Mouse (Mus musculus) G1E (cell line): ENCODE data around the gene Cyp2d26. TPM values are rescaled to one million over a fixed set of nuclear protein-coding genes. Genes with fewer than 3 reads are reported as not detected.

Experiments
- ATAC-seq: 2 replicates; pipeline ENCODE4 v1.8.0; 2016; ENCODE audit warnings: mild to moderate bottlenecking; ENCODE audit not compliant: insufficient number of reproducible peaks, poor library complexity, low FRiP score, severe bottlenecking; ENCODE audit errors: extremely low read depth
- DNase-seq: peaks from one replicate; pipeline ENCODE4 v3.0.0; 2012; ENCODE audit warnings: low spot score
- H3K27me3 ChIP-seq: 2 replicates; pipeline ENCODE4 v1.6.1; 2012; ENCODE audit warnings: mild to moderate bottlenecking, low read length, inconsistent platforms; ENCODE audit not compliant: insufficient read depth
- H3K36me3 ChIP-seq: replicated peaks from 2 replicates; pipeline ENCODE3; 2012; ENCODE audit warnings: mild to moderate bottlenecking, inconsistent platforms
- H3K4me1 ChIP-seq: 2 replicates; pipeline ENCODE4 v1.6.1; 2012; ENCODE audit warnings: low read depth, low read length, inconsistent platforms, mixed read lengths; ENCODE audit not compliant: insufficient read depth
- H3K4me3 ChIP-seq: 2 replicates; pipeline ENCODE4 v1.5.1; 2012; ENCODE audit warnings: low read depth, mild to moderate bottlenecking, inconsistent platforms, low read length, moderate library complexity, mixed read lengths
- H3K9me3 ChIP-seq: replicated peaks from 2 replicates; pipeline ENCODE4 v1.6.1; 2012; ENCODE audit warnings: inconsistent platforms
- CTCF ChIP-seq: IDR thresholded peaks from 2 replicates; pipeline ENCODE4 v1.5.1; 2012; ENCODE audit warnings: low read depth, low read length, inconsistent platforms, mixed read lengths
- GATA1 ChIP-seq: IDR thresholded peaks from 2 replicates; pipeline ENCODE4 v1.6.1; 2012; ENCODE audit warnings: borderline replicate concordance, low read length, inconsistent platforms, mixed read lengths
- GATA2 ChIP-seq: IDR thresholded peaks from 2 replicates; pipeline ENCODE4 v1.6.1; 2012; ENCODE audit warnings: low read depth, low read length, inconsistent platforms, borderline replicate concordance
- TAL1 ChIP-seq: conservative IDR thresholded peaks from 2 replicates; pipeline ENCODE4 v1.6.1; 2012; ENCODE audit warnings: low read depth, low read length, inconsistent platforms, mixed read lengths
- polyA plus RNA-seq: library from polyadenylated mRNA; stranded (reverse); fragments of >175 nt; gene quantifications from 2 replicates; pipeline ENCODE4 v1.2.3, GENCODE M21; 2012
- total RNA-seq, 2 experiments: library from RNA; stranded (forward) in 1 of 2; stranded (reverse) in 1 of 2; fragments of 200-1000 nt in 1 of 2; fragments of >200 nt in 1 of 2; fragmentation: Nextera tagmentation in 1 of 2; gene quantifications; 2 replicates each; pipeline ENCODE4 v1.2.3; 2014 to 2017

Gene Cyp2d26
- total and polyA plus RNA-seq, 3 experiments = 0.33 TPM; not detected in 2

DNA sequence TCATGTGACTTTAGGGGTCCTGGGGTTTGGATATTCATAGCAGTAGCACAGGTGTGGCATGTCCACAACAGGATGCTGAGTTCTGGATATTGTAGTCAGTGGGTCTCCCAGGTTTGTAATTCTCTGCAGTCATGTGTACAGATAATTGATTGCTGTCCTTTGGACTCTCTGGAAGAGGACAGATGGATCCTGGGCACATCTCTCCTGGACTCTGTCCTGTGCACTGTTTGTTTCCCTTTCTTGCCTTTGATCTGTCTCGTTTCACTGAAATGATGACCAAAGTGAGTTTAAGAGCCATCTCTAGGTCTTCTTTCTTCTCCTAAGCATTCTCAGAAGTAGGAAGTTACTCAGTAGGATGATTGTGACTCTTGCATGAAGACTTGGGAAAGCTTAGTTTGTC is 46.6 kb downstream of the Cyp2d26 start:
- no peak for DNase-seq
- Histone ChIP-seq H3K4me1 (no peaks in the 10 kb centered on the region), H3K9me3 (no peaks in the 10 kb centered on the region), H3K4me3 (no peak overlapping the region), H3K36me3 (no peaks in the 10 kb centered on the region), H3K27me3 (no peaks in the 10 kb centered on the region)
- no peak for ATAC-seq
- TF ChIP-seq GATA2 (no peak), CTCF (no peak), GATA1 (no peak), TAL1 (no peak)

Other genes starting within 250 kb of the Cyp2d26 start
- gene Cyp2d12, start 239.2 kb downstream of the Cyp2d26 start, total RNA-seq (2014; fragmentation: Nextera tagmentation) = not detected in 2 replicates
- 0.11 TPM in 1 of 2 replicates, not detected in the other for gene Cyp2d12, start 239.2 kb downstream of the Cyp2d26 start, total RNA-seq (2017)
- not detected in 2 replicates for gene Cyp2d12, start 239.2 kb downstream of the Cyp2d26 start, polyA plus RNA-seq
- gene Cyp2d34, start 173.3 kb downstream of the Cyp2d26 start, total RNA-seq (2014; fragmentation: Nextera tagmentation) = not detected in 2 replicates
- 0.06 and 0.11 TPM in 2 replicates for gene Cyp2d34, start 173.3 kb downstream of the Cyp2d26 start, total RNA-seq (2017)
- not detected in 2 replicates for gene Cyp2d34, start 173.3 kb downstream of the Cyp2d26 start, polyA plus RNA-seq
- gene Cyp2d40, start 30.1 kb downstream of the Cyp2d26 start, total RNA-seq (2014; fragmentation: Nextera tagmentation) = not detected in 2 replicates
- not detected in 2 replicates for gene Cyp2d40, start 30.1 kb downstream of the Cyp2d26 start, total RNA-seq (2017)
- not detected in 2 replicates for gene Cyp2d40, start 30.1 kb downstream of the Cyp2d26 start, polyA plus RNA-seq
- 126 and 146 TPM in 2 replicates for gene Tcf20, start 193.6 kb upstream of the Cyp2d26 start, total RNA-seq (2014; fragmentation: Nextera tagmentation)
- 116 and 128 TPM in 2 replicates for gene Tcf20, start 193.6 kb upstream of the Cyp2d26 start, total RNA-seq (2017)
- gene Tcf20, start 193.6 kb upstream of the Cyp2d26 start, polyA plus RNA-seq = 24.2 and 26.1 TPM in 2 replicates
- gene Nfam1, start 239.0 kb upstream of the Cyp2d26 start, total RNA-seq (2014; fragmentation: Nextera tagmentation) = not detected in 2 replicates
- gene Nfam1, start 239.0 kb upstream of the Cyp2d26 start, total RNA-seq (2017) = 0.60 and 0.81 TPM in 2 replicates
- gene Nfam1, start 239.0 kb upstream of the Cyp2d26 start, polyA plus RNA-seq = 0.03 and 0.09 TPM in 2 replicates